Mouse (Mus musculus): Measurements from ENCODE around the gene Cstf3. TPM values are rescaled to one million over a fixed set of nuclear protein-coding genes. Genes with fewer than 3 reads are reported as not detected.

Cstf3 gene
- polyA plus RNA-seq, 1 experiment from 2014 or later = 97.0 TPM

DNA sequence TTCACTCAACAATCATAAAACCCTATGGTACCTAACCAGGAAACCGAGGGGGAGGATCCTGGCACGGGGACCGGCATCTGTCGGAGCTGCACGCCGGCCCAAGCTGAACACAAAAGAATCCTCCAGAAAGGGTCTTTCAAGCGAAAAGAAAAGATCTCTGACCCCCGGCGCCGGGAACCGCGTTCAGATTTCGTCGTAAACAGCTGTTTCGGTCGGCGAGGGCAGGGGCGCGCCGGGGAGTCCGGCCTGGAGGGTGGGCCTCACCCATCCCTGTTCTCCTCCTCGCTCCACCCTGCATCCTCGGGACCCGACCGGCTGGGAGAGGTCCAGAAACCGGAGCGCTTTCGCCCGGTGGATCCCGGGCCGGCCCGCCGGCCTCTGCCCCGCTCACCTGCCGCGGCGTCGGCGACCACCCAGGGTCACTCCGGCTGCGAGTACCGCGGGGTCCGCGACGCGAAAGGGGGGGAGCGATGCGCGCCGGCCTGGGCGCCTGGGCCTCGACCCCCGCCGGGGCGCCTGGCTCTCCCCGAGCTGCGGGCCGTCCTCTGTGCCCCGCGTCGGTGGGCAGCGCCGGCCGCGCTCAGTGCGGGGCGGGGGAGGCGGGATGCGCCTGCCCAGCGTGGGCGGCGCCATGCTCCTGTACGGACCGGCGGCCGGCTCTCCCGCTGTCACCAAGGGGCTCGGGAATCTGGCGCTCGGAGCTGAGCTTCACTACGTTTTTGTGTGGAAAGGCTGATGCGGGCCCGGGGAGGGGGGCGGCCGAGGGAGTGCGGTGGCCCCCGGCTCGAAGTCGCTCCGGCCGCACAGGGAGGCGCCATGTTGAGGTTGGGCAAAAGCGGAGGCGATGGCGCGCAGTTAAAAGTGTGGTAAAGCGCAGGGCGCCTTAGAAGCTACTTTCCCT is 121.5 kb downstream of the Cstf3 start, which contains the start of gene Tcp11l1:
Tcp11l1 (minus strand) TSS at position 585 of the 901 bp plus-strand sequence.
- peak within 1 kb of the TSS; percentile 86 for H3K9ac ChIP-seq (replicated peaks; ENCODE audit: low read length)
- H3K4me1 ChIP-seq (ENCODE audit: control insufficient read depth, insufficient read depth, low read length) = peaks cover 11% of the 10 kb centered on the region
- peak within 1 kb of the TSS; percentile 72 for H3K4me3 ChIP-seq (replicated peaks; ENCODE audit: low read depth, low read length)
- ATAC-seq (ENCODE audit: low FRiP score, low TSS enrichment) (peak; percentile 94), DNase-seq (peak; percentile 88)
- under 1% methylated on average over 87 of the region's 99 CpGs for WGBS
- no peaks in the 10 kb centered on the region for H3K9me3 ChIP-seq (ENCODE audit: control insufficient read depth, low read length)
- H3K27me3 ChIP-seq (ENCODE audit: control insufficient read depth, insufficient read depth, low read length) = no peaks in the 10 kb centered on the region
- no peaks in the 10 kb centered on the region for H3K36me3 ChIP-seq (ENCODE audit: control insufficient read depth, insufficient read depth, low read length)
- peak within 1 kb of the TSS; percentile 92 for H3K27ac ChIP-seq (replicated peaks; ENCODE audit: low read depth, low read length)
- H3K4me2 ChIP-seq (ENCODE audit: low read length) = peak within 1 kb of the TSS; percentile 70

DNA sequence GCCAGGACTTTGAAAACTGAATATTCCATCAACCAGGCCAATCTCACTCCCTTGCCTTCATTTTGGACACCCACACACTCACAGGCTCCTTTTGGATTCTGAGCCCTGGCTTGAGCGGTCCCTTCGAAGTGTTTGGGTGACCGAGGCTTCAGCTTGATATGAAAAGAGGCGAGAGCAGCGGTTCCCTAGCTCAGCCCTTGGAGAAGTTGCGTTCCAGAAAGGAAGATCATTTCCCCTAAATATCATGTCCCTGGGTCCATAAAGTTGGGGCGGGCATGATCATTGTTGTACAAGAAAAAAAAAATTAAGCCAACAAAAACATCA is 122.1 kb downstream of the Cstf3 start:
- 0 out of 2 replicates have a peak, but pooled peaks have one; percentile 5 for ATAC-seq (ENCODE audit: low FRiP score, low TSS enrichment)
- Histone ChIP-seq H3K4me2 (ENCODE audit: low read length) (peak overlapping the region; percentile 70), H3K4me3 (replicated peaks; ENCODE audit: low read depth, low read length) (peak overlapping the region; percentile 72), H3K36me3 (ENCODE audit: control insufficient read depth, insufficient read depth, low read length) (no peaks in the 10 kb centered on the region), H3K4me1 (ENCODE audit: control insufficient read depth, insufficient read depth, low read length) (peaks cover 11% of the 10 kb centered on the region), H3K27ac (replicated peaks; ENCODE audit: low read depth, low read length) (peak overlapping the region; percentile 92), H3K27me3 (ENCODE audit: control insufficient read depth, insufficient read depth, low read length) (no peaks in the 10 kb centered on the region), H3K9ac (replicated peaks; ENCODE audit: low read length) (peak overlapping the region; percentile 86), H3K9me3 (ENCODE audit: control insufficient read depth, low read length) (no peaks in the 10 kb centered on the region)
- no peak for DNase-seq
- 4% methylated on average over 7 of the region's 7 CpGs for WGBS

DNA sequence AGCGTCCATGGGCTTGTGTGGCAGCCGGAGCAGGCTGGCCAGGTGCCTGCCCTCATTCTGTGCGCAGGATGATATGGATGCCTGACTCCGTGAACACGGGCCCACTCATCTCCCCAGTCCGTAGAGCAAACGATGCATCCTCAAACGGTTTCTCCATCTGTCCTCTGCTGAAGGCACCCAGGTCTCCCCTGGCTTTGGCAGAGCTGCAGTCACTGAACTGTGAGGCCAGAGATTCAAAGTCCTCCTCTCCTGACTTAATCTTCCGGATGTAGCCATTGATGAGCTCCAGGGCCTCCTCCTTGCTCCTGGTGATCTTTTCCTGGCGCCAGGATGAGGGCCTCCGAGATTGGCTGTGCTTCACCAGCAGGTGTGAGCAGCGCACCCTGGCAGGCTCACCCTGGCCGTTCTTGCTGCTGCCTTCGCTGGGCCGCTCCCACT is 124.0 kb downstream of the Cstf3 start:
- no peak overlapping the region for H3K27ac ChIP-seq (replicated peaks; ENCODE audit: low read depth, low read length)
- H3K36me3 ChIP-seq (ENCODE audit: control insufficient read depth, insufficient read depth, low read length) = no peaks in the 10 kb centered on the region
- no peak for ATAC-seq (ENCODE audit: low FRiP score, low TSS enrichment)
- H3K4me1 ChIP-seq (ENCODE audit: control insufficient read depth, insufficient read depth, low read length) = peaks cover 11% of the 10 kb centered on the region
- no peaks in the 10 kb centered on the region for H3K9me3 ChIP-seq (ENCODE audit: control insufficient read depth, low read length)
- DNase-seq = no peak
- no peak overlapping the region for H3K4me3 ChIP-seq (replicated peaks; ENCODE audit: low read depth, low read length)
- H3K4me2 ChIP-seq (ENCODE audit: low read length) = no peak overlapping the region
- no peak overlapping the region for H3K9ac ChIP-seq (replicated peaks; ENCODE audit: low read length)
- no peaks in the 10 kb centered on the region for H3K27me3 ChIP-seq (ENCODE audit: control insufficient read depth, insufficient read depth, low read length)
- 37% methylated on average over 15 of the region's 15 CpGs for WGBS

Other genes with a start within 250 kb of the Cstf3 start
- 12.0 and 12.8 TPM in 2 replicates for gene D430041D05Rik, start 179.5 kb upstream of the Cstf3 start, polyA plus RNA-seq (2014; fragmentation: Nextera tagmentation; extraction: Ambion mirVana)
- gene Hipk3, start 96.1 kb upstream of the Cstf3 start, polyA plus RNA-seq (2014; fragmentation: Nextera tagmentation; extraction: Ambion mirVana) = 9.4 and 12.1 TPM in 2 replicates
- gene Tcp11l1, start 121.6 kb downstream of the Cstf3 start, polyA plus RNA-seq (2014; fragmentation: Nextera tagmentation; extraction: Ambion mirVana) = 66.1 and 80.2 TPM in 2 replicates
- not detected in 2 replicates for gene Pin1rt1, start 125.9 kb downstream of the Cstf3 start, polyA plus RNA-seq (2014; fragmentation: Nextera tagmentation; extraction: Ambion mirVana)
- 1.1 and 1.2 TPM in 2 replicates for gene Depdc7, start 152.4 kb downstream of the Cstf3 start, polyA plus RNA-seq (2014; fragmentation: Nextera tagmentation; extraction: Ambion mirVana)
- 11.3 and 13.9 TPM in 2 replicates for gene Qser1, start 226.2 kb downstream of the Cstf3 start, polyA plus RNA-seq (2014; fragmentation: Nextera tagmentation; extraction: Ambion mirVana)

Data from midbrain, embryonic 14.5 days (tissue).